Mouse (Mus musculus): ENCODE data around the gene Obscn.

Gene Obscn

DNA sequence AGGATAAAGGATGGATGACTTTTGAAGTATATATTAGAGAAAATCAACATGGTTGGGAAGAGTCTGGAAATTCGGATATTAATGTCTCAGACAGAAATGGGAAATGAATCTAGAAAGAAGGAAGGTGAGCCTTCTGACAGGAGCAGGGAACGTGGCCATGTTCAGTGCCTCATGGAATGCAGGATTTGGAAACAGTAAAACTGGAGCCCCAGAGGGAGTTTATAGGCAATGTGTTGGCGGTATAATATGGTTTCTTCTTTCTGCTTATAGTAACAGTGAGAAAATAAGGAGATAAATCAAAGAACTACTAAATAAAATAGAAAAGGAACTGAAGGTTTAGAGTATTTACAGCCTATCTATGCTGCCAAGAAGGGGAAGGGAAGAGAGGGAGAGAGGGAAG is 78.2 kb downstream of the Obscn start:
- no peak for DNase-seq (ENCODE audit: low spot score)

- DNase-seq (ENCODE audit: low spot score): no peak
These were observed 85.2 kb downstream of the Obscn start for GRCm38 (mm10) chr11:59051031-59051430.

DNA sequence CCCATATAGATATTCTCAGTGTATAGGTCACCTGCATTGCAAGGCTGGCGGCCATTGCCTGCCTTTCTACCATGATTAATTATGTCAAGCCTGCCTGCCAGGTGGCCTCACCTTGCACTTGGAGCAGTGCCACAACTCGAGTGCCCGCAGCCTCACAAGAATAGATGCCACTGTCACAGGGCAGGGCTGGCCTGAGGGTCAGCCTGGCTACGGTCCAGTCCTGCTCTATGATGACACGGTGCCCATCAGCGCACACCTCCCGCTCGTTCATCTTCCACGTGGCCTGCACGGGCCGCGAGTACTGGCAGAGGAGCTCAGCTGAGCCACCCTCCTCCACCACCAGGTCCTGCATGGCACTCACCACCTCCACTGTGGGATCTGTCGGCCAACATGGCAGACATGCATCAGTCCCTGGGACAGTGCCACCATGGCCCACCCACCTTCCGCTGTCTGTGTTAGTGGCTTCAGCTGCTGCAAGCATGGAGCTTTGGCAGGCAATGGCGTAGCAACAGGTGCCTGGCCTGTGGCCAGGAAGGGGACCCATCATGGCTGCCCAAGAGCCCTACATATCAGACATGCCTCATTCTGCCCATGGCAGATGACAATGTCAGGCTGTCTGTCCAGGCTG is 91.4 kb downstream of the Obscn start:
- no peak for DNase-seq (ENCODE audit: low spot score)

GRCm38 (mm10) chr11:59029003-59029402 is 107.2 kb downstream of the Obscn start:
- DNase-seq (ENCODE audit: low spot score): no peak

GRCm38 (mm10) chr11:59026411-59026810 is 109.8 kb downstream of the Obscn start:
- DNase-seq (ENCODE audit: low spot score): no peak

GRCm38 (mm10) chr11:59015052-59015451 is 121.2 kb downstream of the Obscn start:
- DNase-seq (ENCODE audit: low spot score): no peak

DNA sequence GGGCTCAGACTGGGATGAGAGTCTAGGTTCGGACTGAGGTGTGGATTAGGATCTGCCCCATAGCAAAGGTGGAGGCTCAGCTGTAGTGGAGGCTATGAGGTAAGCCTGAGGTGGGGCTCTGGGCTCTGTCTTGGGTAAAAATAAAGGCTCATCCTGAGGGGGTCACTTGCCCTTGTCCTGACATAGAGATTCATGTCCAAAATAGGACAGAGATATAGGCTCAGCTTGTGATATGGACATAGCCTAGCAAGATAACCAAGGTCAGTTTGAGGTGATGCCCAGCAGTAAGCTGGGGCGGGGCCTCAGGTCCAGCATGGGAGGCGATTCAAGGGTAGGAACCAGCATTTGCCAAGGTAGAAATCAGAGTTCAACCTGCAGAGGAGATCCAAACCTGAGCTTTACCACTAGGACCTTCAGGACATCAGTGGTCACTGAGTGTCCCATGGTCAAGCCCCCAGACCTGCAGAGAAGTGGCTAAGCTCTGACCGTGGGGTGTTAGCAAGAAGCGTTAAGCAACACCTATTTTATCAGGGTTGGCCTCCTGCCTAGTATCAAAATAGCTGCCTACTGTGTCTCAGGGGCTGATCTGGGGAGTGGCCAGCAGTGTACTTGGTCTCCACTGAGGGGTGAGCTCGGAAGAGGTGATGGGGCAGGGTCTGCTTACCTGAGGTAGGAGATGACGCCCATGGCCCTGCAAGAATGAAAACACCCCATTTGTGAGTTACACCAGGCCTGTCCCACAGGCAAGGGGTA is 133.7 kb downstream of the Obscn start:
- no peak for DNase-seq (ENCODE audit: low spot score)

GRCm38 (mm10) chr11:59000635-59001034 is 135.6 kb downstream of the Obscn start:
- no peak for DNase-seq (ENCODE audit: low spot score)

- no peak for DNase-seq (ENCODE audit: low spot score)
These were observed 136.4 kb downstream of the Obscn start for GRCm38 (mm10) chr11:58999830-59000229.

- no peak for DNase-seq (ENCODE audit: low spot score)
These were observed 137.0 kb downstream of the Obscn start for GRCm38 (mm10) chr11:58999158-58999557.

DNA sequence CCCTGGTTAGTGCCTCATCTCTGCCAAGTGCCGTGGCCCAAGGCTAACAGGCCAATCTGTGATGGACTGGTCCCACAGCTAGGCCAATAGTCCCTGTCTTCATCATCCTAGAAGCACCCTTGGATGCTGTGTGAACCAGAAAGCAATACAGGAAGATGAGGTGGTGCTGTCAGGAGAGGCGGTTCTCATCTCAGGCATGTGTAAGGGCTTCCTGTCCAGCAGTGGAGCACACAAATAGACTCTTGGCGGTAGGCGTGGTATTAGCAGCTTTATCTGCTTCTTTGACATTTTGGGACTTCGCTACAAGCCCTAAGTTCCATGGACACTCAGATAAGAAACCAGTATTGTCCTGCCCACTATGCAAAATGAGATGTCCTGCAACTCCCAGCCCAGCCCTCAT is 138.7 kb downstream of the Obscn start:
- DNase-seq (ENCODE audit: low spot score): no peak

- DNase-seq (ENCODE audit: low spot score): no peak
These were observed 140.3 kb downstream of the Obscn start for GRCm38 (mm10) chr11:58995807-58996370.

DNA sequence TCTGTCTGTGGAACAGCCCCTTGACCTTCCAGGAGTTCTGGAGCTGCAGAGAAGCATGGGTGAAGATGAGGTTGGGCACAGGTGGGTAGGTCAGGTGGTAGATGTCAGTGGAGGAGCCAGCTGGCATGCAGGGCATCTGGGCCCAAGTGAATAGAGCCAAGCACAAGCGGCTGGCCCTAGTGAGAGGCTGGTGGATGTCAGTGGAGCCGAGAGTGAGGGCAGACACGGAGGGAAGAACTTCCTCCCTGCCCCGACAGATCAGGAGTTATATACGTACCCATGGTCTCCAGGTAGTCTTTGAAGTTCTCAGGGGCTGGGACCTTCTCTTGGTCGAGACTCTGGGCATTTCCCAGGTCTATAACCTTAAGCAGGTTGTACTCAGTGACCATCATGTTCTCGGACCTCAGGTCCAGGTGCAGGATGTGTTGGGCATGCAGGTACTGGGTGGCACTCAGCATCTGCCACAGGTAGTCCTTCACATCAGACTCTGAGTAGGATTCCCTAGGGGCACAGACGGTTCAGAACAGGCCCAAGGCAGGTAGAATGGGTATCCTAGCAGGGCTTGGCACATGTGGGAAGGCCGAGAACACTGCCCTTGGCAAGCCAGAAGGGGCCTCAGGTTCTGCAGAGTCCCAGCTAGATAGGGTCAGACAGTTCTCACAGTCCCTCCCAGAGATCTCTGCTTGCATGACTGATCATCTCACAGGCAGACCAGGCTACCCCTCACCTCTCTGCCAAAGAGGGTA is 141.0 kb downstream of the Obscn start:
- DNase-seq (ENCODE audit: low spot score): no peak

GRCm38 (mm10) chr11:58994337-58994826 is 141.8 kb downstream of the Obscn start:
- no peak for DNase-seq (ENCODE audit: low spot score)

DNA sequence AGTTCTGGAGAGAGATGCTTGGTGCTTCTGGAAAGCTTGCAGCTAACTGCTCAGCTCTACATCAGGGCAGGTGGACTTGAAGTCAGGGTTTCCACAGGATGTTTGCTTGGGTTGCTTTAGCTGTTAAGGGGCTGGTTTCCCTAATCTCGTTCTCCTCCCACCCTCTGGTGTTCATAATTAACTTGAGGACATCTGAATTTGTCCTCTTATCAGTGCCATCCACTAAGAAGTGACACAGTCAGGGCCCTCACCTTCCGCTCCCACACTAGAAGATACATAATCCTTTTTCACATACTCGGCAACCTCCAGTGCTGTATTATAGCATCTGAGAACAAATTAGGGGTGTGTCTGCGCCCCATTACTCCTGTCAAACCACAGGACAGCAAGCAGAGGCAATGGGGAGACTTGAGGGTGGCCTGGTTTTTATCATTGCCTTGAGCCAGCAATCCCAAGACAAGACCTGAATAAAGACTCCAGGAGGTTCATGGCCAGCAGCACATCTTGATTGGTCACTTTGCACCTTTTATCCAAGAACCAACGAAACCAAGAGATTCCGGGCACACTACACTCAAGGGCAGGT is 143.0 kb downstream of the Obscn start:
- no peak for DNase-seq (ENCODE audit: low spot score)

DNA sequence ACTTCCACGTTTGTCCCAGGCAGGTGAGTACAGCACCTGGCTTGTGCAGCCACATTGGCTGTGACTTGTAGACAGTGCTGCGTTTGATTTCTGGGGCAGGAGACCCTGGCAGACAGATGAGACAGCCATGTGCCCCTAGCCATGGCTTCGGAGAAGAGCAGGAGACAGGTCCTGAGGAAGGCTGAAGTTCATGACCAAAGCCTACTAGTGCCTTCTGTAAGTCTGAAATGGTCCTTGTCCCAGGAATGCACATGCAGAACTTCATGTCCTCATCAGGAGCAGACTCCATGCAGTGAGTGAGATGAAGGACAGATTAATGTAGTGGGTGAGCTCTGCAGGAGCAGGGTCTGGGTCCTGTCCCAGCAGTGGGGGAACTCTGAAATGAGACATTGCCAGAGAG is 144.3 kb downstream of the Obscn start:
- DNase-seq (ENCODE audit: low spot score): no peak

- no peak for DNase-seq (ENCODE audit: low spot score)
These were observed 145.4 kb downstream of the Obscn start for GRCm38 (mm10) chr11:58990794-58991193.

GRCm38 (mm10) chr11:58990141-58990540 is 146.1 kb downstream of the Obscn start:
- DNase-seq (ENCODE audit: low spot score): no peak

- DNase-seq (ENCODE audit: low spot score): no peak
These were observed 147.0 kb downstream of the Obscn start for GRCm38 (mm10) chr11:58989166-58989565.

DNA sequence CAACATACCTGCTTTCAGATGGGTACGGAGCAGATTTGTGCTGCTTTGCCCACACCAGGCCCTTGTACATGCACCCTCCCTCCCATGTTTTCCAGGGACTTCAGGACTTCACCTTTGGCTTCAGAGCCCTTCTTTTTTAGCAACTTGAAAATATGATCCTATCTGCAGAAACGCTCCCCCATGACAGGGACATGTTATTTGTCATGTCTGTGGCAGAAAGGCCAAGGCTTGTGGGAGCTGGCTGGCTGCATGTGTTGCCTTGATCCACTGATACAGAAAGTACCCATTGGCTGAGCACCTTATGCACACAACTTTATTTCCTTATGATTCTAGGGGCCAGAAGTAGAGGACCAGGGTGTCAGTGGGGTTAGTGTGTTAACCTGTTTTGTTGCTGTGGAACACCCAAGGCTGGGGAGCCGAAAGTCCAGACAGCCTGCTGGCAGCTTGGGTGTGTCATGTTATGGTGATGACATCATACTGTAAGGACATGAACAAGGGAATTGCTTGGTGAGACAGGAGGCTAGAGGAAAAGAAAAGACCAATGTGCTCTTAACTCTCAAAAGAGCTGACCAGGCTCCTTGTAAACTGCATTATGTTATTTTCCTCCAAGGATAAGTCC is 150.8 kb downstream of the Obscn start:
- no peak for DNase-seq (ENCODE audit: low spot score)

- no peak for DNase-seq (ENCODE audit: low spot score)
These were observed 151.5 kb downstream of the Obscn start for GRCm38 (mm10) chr11:58984657-58985056.
